Mouse (Mus musculus): ENCODE data around the gene Tyw3. TPM values are rescaled to one million over a fixed set of nuclear protein-coding genes. Genes with fewer than 3 reads are reported as not detected.

Tyw3 gene
- polyA plus RNA-seq, 1 experiment from 2014 or later: 15.8 TPM

GRCm38 (mm10) chr3:154594156-154594555 is 2.7 kb downstream of the Tyw3 start:
- H3K36me3 ChIP-seq: peaks cover 56% of the 10 kb centered on the region
- WGBS: 90% methylated on average over 6 of the region's 6 CpGs
- no peaks in the 10 kb centered on the region for H3K27me3 ChIP-seq

GRCm38 (mm10) chr3:154593596-154593995 is 3.3 kb downstream of the Tyw3 start:
- Histone ChIP-seq H3K4me2 (no peak overlapping the region), H3K36me3 (peaks cover 57% of the 10 kb centered on the region), H3K4me1 (peaks cover 11% of the 10 kb centered on the region; the same call in 1 of the 2 replicates), H3K9me3 (replicated peaks) (no peaks in the 10 kb centered on the region), H3K4me3 (replicated peaks) (no peak overlapping the region), H3K9ac (no peak overlapping the region), H3K27me3 (no peaks in the 10 kb centered on the region), H3K27ac (no peak overlapping the region)
- no peak for ATAC-seq (replicated peaks; ENCODE audit: low FRiP score)
- WGBS: 90% methylated on average over 6 of the region's 6 CpGs

More at GRCm38 (mm10) chr3:154594156-154594555, 2.7 kb downstream of the Tyw3 start:
- Histone ChIP-seq H3K4me2 (no peak overlapping the region), H3K4me1 (peaks cover 11% of the 10 kb centered on the region; the same call in 1 of the 2 replicates), H3K4me3 (replicated peaks) (no peak overlapping the region), H3K27ac (no peak overlapping the region), H3K9me3 (replicated peaks) (no peaks in the 10 kb centered on the region), H3K9ac (no peak overlapping the region)
- ATAC-seq (replicated peaks; ENCODE audit: low FRiP score): no peak

- Histone ChIP-seq H3K9me3 (replicated peaks) (no peaks in the 10 kb centered on the region), H3K36me3 (peaks cover 74% of the 10 kb centered on the region), H3K4me2 (no peak overlapping the region), H3K4me3 (replicated peaks) (no peak overlapping the region), H3K27ac (no peak overlapping the region), H3K4me1 (0 out of 2 replicates have a peak, but pooled peaks cover 4% of the 10 kb centered on the region), H3K9ac (no peak overlapping the region), H3K27me3 (no peaks in the 10 kb centered on the region)
- no peak for ATAC-seq (replicated peaks; ENCODE audit: low FRiP score)
- 92% methylated on average over 3 of the region's 3 CpGs for WGBS
These were observed 5.3 kb downstream of the Tyw3 start for GRCm38 (mm10) chr3:154591621-154592020.

- Histone ChIP-seq H3K4me3 (replicated peaks) (no peak overlapping the region), H3K36me3 (peaks cover 77% of the 10 kb centered on the region), H3K4me1 (no peaks in the 10 kb centered on the region), H3K4me2 (no peak overlapping the region), H3K9me3 (replicated peaks) (no peaks in the 10 kb centered on the region), H3K27ac (no peak overlapping the region), H3K27me3 (no peaks in the 10 kb centered on the region), H3K9ac (no peak overlapping the region)
- ATAC-seq (replicated peaks; ENCODE audit: low FRiP score): no peak
- 91% methylated on average over 5 of the region's 5 CpGs for WGBS
These were observed 5.9 kb downstream of the Tyw3 start for GRCm38 (mm10) chr3:154590971-154591370.

- 91% methylated on average over 8 of the region's 8 CpGs for WGBS
- Histone ChIP-seq H3K9ac (no peak overlapping the region), H3K4me2 (no peak overlapping the region), H3K36me3 (peaks cover 56% of the 10 kb centered on the region), H3K27ac (no peak overlapping the region), H3K9me3 (replicated peaks) (no peaks in the 10 kb centered on the region), H3K27me3 (no peaks in the 10 kb centered on the region), H3K4me3 (replicated peaks) (no peak overlapping the region), H3K4me1 (no peaks in the 10 kb centered on the region)
- ATAC-seq (replicated peaks; ENCODE audit: low FRiP score): no peak
These were observed 12.6 kb downstream of the Tyw3 start for GRCm38 (mm10) chr3:154584351-154584750.

GRCm38 (mm10) chr3:154577895-154578294 is 19.0 kb downstream of the Tyw3 start:
- Histone ChIP-seq H3K4me2 (no peak overlapping the region), H3K9ac (no peak overlapping the region), H3K27me3 (peaks cover 8% of the 10 kb centered on the region; the same call in 1 of the 2 replicates), H3K36me3 (peaks cover 25% of the 10 kb centered on the region), H3K9me3 (replicated peaks) (no peaks in the 10 kb centered on the region), H3K27ac (no peak overlapping the region), H3K4me1 (no peaks in the 10 kb centered on the region), H3K4me3 (replicated peaks) (no peak overlapping the region)
- no peak for ATAC-seq (replicated peaks; ENCODE audit: low FRiP score)
- 90% methylated on average over 8 of the region's 8 CpGs for WGBS

- Histone ChIP-seq H3K4me3 (replicated peaks) (no peak overlapping the region), H3K36me3 (peaks cover 6% of the 10 kb centered on the region), H3K27me3 (peaks cover 34% of the 10 kb centered on the region), H3K9me3 (replicated peaks) (no peaks in the 10 kb centered on the region), H3K4me1 (0 out of 2 replicates have a peak, but pooled peaks cover 3% of the 10 kb centered on the region), H3K27ac (no peak overlapping the region), H3K4me2 (no peak overlapping the region), H3K9ac (no peak overlapping the region)
- 57% methylated on average over 6 of the region's 6 CpGs for WGBS
- ATAC-seq (replicated peaks; ENCODE audit: low FRiP score): no peak
These were observed 23.2 kb downstream of the Tyw3 start for GRCm38 (mm10) chr3:154573666-154574065.

GRCm38 (mm10) chr3:154572341-154572972 is 24.4 kb downstream of the Tyw3 start:
- Histone ChIP-seq H3K4me1 (0 out of 2 replicates have a peak, but pooled peaks cover 3% of the 10 kb centered on the region), H3K4me3 (replicated peaks) (no peak overlapping the region), H3K27me3 (peaks cover 41% of the 10 kb centered on the region), H3K9ac (no peak overlapping the region), H3K36me3 (no peaks in the 10 kb centered on the region), H3K9me3 (replicated peaks) (no peaks in the 10 kb centered on the region), H3K27ac (no peak overlapping the region), H3K4me2 (no peak overlapping the region)
- ATAC-seq (replicated peaks; ENCODE audit: low FRiP score): peak; percentile 83
- WGBS: 14% methylated on average over 12 of the region's 12 CpGs

GRCm38 (mm10) chr3:154570786-154571185 is 26.1 kb downstream of the Tyw3 start:
- Histone ChIP-seq H3K9ac (no peak overlapping the region), H3K9me3 (replicated peaks) (no peaks in the 10 kb centered on the region), H3K4me2 (peak overlapping the region; percentile 48), H3K4me3 (replicated peaks) (peak overlapping the region; percentile 17; the same call in 1 of the 2 replicates), H3K27me3 (peaks cover 50% of the 10 kb centered on the region), H3K36me3 (no peaks in the 10 kb centered on the region), H3K27ac (no peak overlapping the region), H3K4me1 (0 out of 2 replicates have a peak, but pooled peaks cover 3% of the 10 kb centered on the region)
- WGBS: 12% methylated on average over 12 of the region's 12 CpGs
- ATAC-seq (replicated peaks; ENCODE audit: low FRiP score): no peak

GRCm38 (mm10) chr3:154570029-154570575 is 26.8 kb downstream of the Tyw3 start:
- no peak overlapping the region for H3K9ac ChIP-seq
- 51% methylated on average over 14 of the region's 14 CpGs for WGBS
- H3K9me3 ChIP-seq (replicated peaks): no peaks in the 10 kb centered on the region
- no peak for ATAC-seq (replicated peaks; ENCODE audit: low FRiP score)
- H3K36me3 ChIP-seq: no peaks in the 10 kb centered on the region
- no peak overlapping the region for H3K4me3 ChIP-seq (replicated peaks)
- H3K27ac ChIP-seq: no peak overlapping the region
- H3K4me2 ChIP-seq: no peak overlapping the region
- H3K27me3 ChIP-seq: peaks cover 50% of the 10 kb centered on the region
- 0 out of 2 replicates have a peak, but pooled peaks cover 3% of the 10 kb centered on the region for H3K4me1 ChIP-seq

GRCm38 (mm10) chr3:154565437-154565836 is 31.5 kb downstream of the Tyw3 start:
- H3K27ac ChIP-seq: no peak overlapping the region
- no peak for ATAC-seq (replicated peaks; ENCODE audit: low FRiP score)
- no peaks in the 10 kb centered on the region for H3K4me1 ChIP-seq
- H3K4me2 ChIP-seq: no peak overlapping the region
- H3K4me3 ChIP-seq (replicated peaks): no peak overlapping the region
- no peak overlapping the region for H3K9ac ChIP-seq
- 52% methylated on average over 3 of the region's 3 CpGs for WGBS
- H3K27me3 ChIP-seq: peaks cover 34% of the 10 kb centered on the region
- H3K36me3 ChIP-seq: no peaks in the 10 kb centered on the region
- H3K9me3 ChIP-seq (replicated peaks): no peaks in the 10 kb centered on the region

GRCm38 (mm10) chr3:154562192-154562591 is 34.7 kb downstream of the Tyw3 start:
- no peaks in the 10 kb centered on the region for H3K4me1 ChIP-seq
- WGBS: 95% methylated on average over 3 of the region's 3 CpGs
- H3K4me3 ChIP-seq (replicated peaks): no peak overlapping the region
- no peaks in the 10 kb centered on the region for H3K36me3 ChIP-seq
- no peak overlapping the region for H3K9ac ChIP-seq
- no peaks in the 10 kb centered on the region for H3K9me3 ChIP-seq (replicated peaks)
- H3K27ac ChIP-seq: no peak overlapping the region
- no peak overlapping the region for H3K4me2 ChIP-seq
- H3K27me3 ChIP-seq: peaks cover 27% of the 10 kb centered on the region
- ATAC-seq (replicated peaks; ENCODE audit: low FRiP score): no peak
